Mouse (Mus musculus) MEL (cell line): ENCODE measurements at regions not wholly inside any gene's neighbourhood (a gene's known extent, or its start where the extent isn't known, plus 50 kb on each side); places are given as distances from the start of the nearest gene placed in this dataset.

Experiments used
- CTCF ChIP-seq, 3 experiments: IDR thresholded peaks in 2 of 3; conservative IDR thresholded peaks in 1 of 3; 2 replicates each; pipeline ENCODE4 v1.5.1; 2011 to 2012; ENCODE audit warnings: low read length in 3 of 3, low read depth in 2 of 3, mild to moderate bottlenecking in 2 of 3, improper control_type of control experiment in 1 of 3, inconsistent platforms in 1 of 3, mixed read lengths in 1 of 3, moderate library complexity in 1 of 3; ENCODE audit not compliant: control insufficient read depth in 1 of 3, insufficient read depth in 1 of 3, poor library complexity in 1 of 3, severe bottlenecking in 1 of 3
- POLR2A ChIP-seq, 2 experiments: IDR thresholded peaks; 2 replicates each; pipeline ENCODE4 v1.6.1; 2011 to 2012; ENCODE audit warnings: low read length in 2 of 2, mild to moderate bottlenecking in 2 of 2, control low read depth in 1 of 2, improper control_type of control experiment in 1 of 2, low read depth in 1 of 2, moderate library complexity in 1 of 2; ENCODE audit not compliant: control insufficient read depth in 1 of 2, insufficient read depth in 1 of 2, poor library complexity in 1 of 2
- POLR2AphosphoS5 ChIP-seq: IDR thresholded peaks from 2 replicates; pipeline ENCODE4 v1.6.1; 2012; ENCODE audit warnings: low read depth, borderline replicate concordance, mild to moderate bottlenecking, inconsistent platforms, low read length, moderate library complexity, mixed read lengths
- USF1 ChIP-seq: IDR thresholded peaks from 2 replicates; pipeline ENCODE4 v1.6.1; 2014; ENCODE audit warnings: low read depth, mild to moderate bottlenecking, inconsistent platforms, low read length, improper control_type of control experiment, moderate library complexity
- ZMIZ1 ChIP-seq: IDR thresholded peaks from 2 replicates; pipeline ENCODE4 v1.6.1; 2012; ENCODE audit warnings: low read depth, mild to moderate bottlenecking, inconsistent platforms, low read length, improper control_type of control experiment, moderate library complexity

- no peak for TF ChIP-seq POLR2A (IDR thresholded peaks at IDR 0.05; ENCODE audit: control insufficient read depth in 1 of 2, insufficient read depth in 1 of 2, low read depth in 1 of 2, low read length in 2 of 2, poor library complexity in 1 of 2)
- TF ChIP-seq POLR2AphosphoS5, result no peak
- TF ChIP-seq USF1, result no peak
- no peak for TF ChIP-seq CTCF (IDR thresholded peaks at IDR 0.05 in 2 of 3, conservative IDR thresholded peaks at IDR 0.05 in 1 of 3; ENCODE audit: control insufficient read depth in 1 of 3, insufficient read depth in 1 of 3, low read depth in 2 of 3, low read length in 3 of 3, poor library complexity in 1 of 3, severe bottlenecking in 1 of 3)
- no peak for TF ChIP-seq ZMIZ1
Observed at GRCm38 (mm10) chr3:45659052-45659451, 280.9 kb downstream of the Pcdh10 start.
